Mouse (Mus musculus) adrenal gland, adult (tissue): ENCODE measurements at regions not wholly inside any gene's neighbourhood (a gene's known extent, or its start where the extent isn't known, plus 50 kb on each side); places are given as distances from the start of the nearest gene placed in this dataset.
A peak's percentile ranks its signal among the peaks of the same experiment; 100 is the strongest.

ENCODE experiments used
- DNase-seq, 2 experiments: peaks; one replicate each; pipeline ENCODE4 v3.0.0; 2022 to 2023; ENCODE audit warnings: low spot score in 1 of 2; ENCODE audit not compliant: inconsistent age in 2 of 2

- peak in 1 of 2 experiments; percentile 25 for DNase-seq
Measured at GRCm38 (mm10) chr1:158147525-158147924, 208.6 kb downstream of the Brinp2 start.

GRCm38 (mm10) chr1:158148035-158148434, 208.1 kb downstream of the Brinp2 start:
- no peak for DNase-seq

- no peak for DNase-seq
Measured at GRCm38 (mm10) chr1:158161111-158161510, 195.0 kb downstream of the Brinp2 start.

GRCm38 (mm10) chr1:158161533-158161932, 194.6 kb downstream of the Brinp2 start:
- DNase-seq: no peak

- no peak for DNase-seq
Measured at GRCm38 (mm10) chr1:158163411-158163810, 192.7 kb downstream of the Brinp2 start.

- no peak for DNase-seq
Measured at GRCm38 (mm10) chr1:158170006-158170405, 186.1 kb downstream of the Brinp2 start.

- DNase-seq: peak in 1 of 2 experiments; percentile 23
Measured at GRCm38 (mm10) chr1:158180095-158180494, 176.0 kb downstream of the Brinp2 start.

GRCm38 (mm10) chr1:158181296-158181695, 174.8 kb downstream of the Brinp2 start:
- no peak for DNase-seq

GRCm38 (mm10) chr1:158187651-158188050, 168.5 kb downstream of the Brinp2 start:
- DNase-seq: no peak

- no peak for DNase-seq
Measured at GRCm38 (mm10) chr1:158192841-158193551, 163.1 kb downstream of the Brinp2 start.

GRCm38 (mm10) chr1:158193968-158194565, 162.1 kb downstream of the Brinp2 start:
- no peak for DNase-seq
